In the genomic region with DNA sequence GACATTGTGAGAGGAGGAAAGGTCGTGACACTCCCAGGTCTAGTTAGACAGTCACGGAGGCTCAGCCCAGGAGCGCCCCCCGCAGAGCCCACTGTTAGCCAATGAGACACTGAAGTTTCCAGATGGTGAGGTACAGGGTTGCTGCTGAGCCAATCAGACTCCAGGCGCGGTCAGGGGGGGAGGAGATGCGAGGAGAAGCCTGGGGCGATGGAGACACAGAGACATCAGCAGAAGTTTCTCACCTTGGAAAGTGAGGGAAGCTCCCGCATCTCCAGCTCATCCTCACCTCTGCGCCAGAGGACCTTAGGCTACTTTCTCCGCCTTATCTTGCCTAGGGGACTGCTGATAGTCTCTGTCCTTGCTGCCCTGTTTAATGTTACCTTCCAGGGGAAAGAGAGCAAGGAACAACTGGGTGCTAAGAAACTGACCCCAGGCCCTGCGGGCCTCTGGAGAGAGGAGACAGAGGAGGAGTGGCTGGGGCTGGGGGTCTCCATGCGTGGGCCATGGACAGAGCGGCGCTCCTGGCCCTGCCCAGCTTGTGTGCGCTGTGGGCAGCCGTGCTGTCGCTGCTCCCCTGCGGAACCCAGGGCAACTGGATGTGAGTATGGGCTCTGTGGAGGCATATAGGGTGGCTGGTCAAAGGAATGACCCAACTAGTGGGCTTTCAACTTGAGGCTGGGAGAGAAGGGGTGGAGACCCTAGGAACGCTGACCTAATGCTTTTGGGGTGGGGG, we compare ENCODE assay signal across 8 mouse cellular contexts. TPM values are rescaled to one million over a fixed set of nuclear protein-coding genes. Genes with fewer than 3 reads are reported as not detected.
A peak's percentile ranks its signal among the peaks of the same experiment; 100 is the strongest.
DNase-seq lines count a peak whose midpoint lies in the region; ATAC-seq lines count a peak whose summit lies in the region.

Gene Wnt16 (plus strand): TSS at position 224 of the 733 bp plus-strand sequence.

- peaks cover 52% of the 10 kb centered on the region for H3K27me3 ChIP-seq in heart, embryonic 13.5 days (replicated peaks)
- peaks cover 42% of the 10 kb centered on the region for H3K27me3 ChIP-seq in forebrain, embryonic 15.5 days
- H3K27me3 ChIP-seq in midbrain, embryonic 13.5 days: peaks cover 56% of the 10 kb centered on the region

- peaks cover 23% of the 10 kb centered on the region for H3K4me1 ChIP-seq in heart, embryonic 13.5 days
- H3K4me1 ChIP-seq in forebrain, embryonic 15.5 days: peaks cover 21% of the 10 kb centered on the region
- peaks cover 22% of the 10 kb centered on the region for H3K4me1 ChIP-seq in midbrain, embryonic 13.5 days (replicated peaks)

- no peaks in the 10 kb centered on the region for H3K36me3 ChIP-seq in heart, embryonic 13.5 days
- H3K36me3 ChIP-seq in forebrain, embryonic 15.5 days: no peaks in the 10 kb centered on the region
- no peaks in the 10 kb centered on the region for H3K36me3 ChIP-seq in midbrain, embryonic 13.5 days

- H3K9me3 ChIP-seq in heart, embryonic 13.5 days: no peaks in the 10 kb centered on the region
- no peaks in the 10 kb centered on the region for H3K9me3 ChIP-seq in forebrain, embryonic 15.5 days
- H3K9me3 ChIP-seq in midbrain, embryonic 13.5 days: no peaks in the 10 kb centered on the region

- no peak; the same call in 1 of the 2 replicates for ATAC-seq in heart, embryonic 13.5 days (ENCODE audit: extremely low read depth, insufficient number of reproducible peaks, low FRiP score, low TSS enrichment)
- ATAC-seq in forebrain, embryonic 15.5 days (replicated peaks): peak; percentile 74
- ATAC-seq in midbrain, embryonic 13.5 days: peak; percentile 85
- ATAC-seq in inflammation-experienced regulatory T-cells, adult 6 months: no peak

- H3K27ac ChIP-seq in heart, embryonic 13.5 days (replicated peaks): no peak within 1 kb of the TSS
- H3K27ac ChIP-seq in forebrain, embryonic 15.5 days (replicated peaks): no peak within 1 kb of the TSS
- H3K27ac ChIP-seq in midbrain, embryonic 13.5 days: no peak within 1 kb of the TSS

- H3K9ac ChIP-seq in heart, embryonic 13.5 days: peak within 1 kb of the TSS; percentile 61
- H3K9ac ChIP-seq in forebrain, embryonic 15.5 days (replicated peaks): 0 out of 2 replicates have a peak within 1 kb of the TSS, but pooled peaks have one; percentile 31
- peak within 1 kb of the TSS; percentile 60 for H3K9ac ChIP-seq in midbrain, embryonic 13.5 days (replicated peaks)

- WGBS in heart, embryonic 13.5 days: 2% methylated on average over 20 of the region's 20 CpGs
- 2% methylated on average over 20 of the region's 20 CpGs for WGBS in forebrain, embryonic 15.5 days
- 2% methylated on average over 20 of the region's 20 CpGs for WGBS in midbrain, embryonic 13.5 days

- H3K4me3 ChIP-seq in heart, embryonic 13.5 days: peak within 1 kb of the TSS; percentile 56
- peak within 1 kb of the TSS; percentile 43 for H3K4me3 ChIP-seq in forebrain, embryonic 15.5 days
- peak within 1 kb of the TSS; percentile 47 for H3K4me3 ChIP-seq in midbrain, embryonic 13.5 days (replicated peaks)

- DNase-seq in heart, adult 9 months (ENCODE audit: low spot score in 2 of 2): no peak
- peak; percentile 17 for DNase-seq in adrenal gland, postnatal 25 days
- peak; percentile 8 for DNase-seq in kidney, postnatal 14 days
- no peak for DNase-seq in spleen, postnatal 10 days (ENCODE audit: low spot score in 2 of 2)

- peak within 1 kb of the TSS; percentile 80 for H3K4me2 ChIP-seq in heart, embryonic 13.5 days
- H3K4me2 ChIP-seq in forebrain, embryonic 15.5 days (replicated peaks): peak within 1 kb of the TSS; percentile 76
- H3K4me2 ChIP-seq in midbrain, embryonic 13.5 days (replicated peaks): peak within 1 kb of the TSS; percentile 94

RNA-seq across cellular contexts. Expression of gene Wnt16, which starts in this region (rescaled TPM):
- 3.1 and 3.4 TPM in 2 replicates for polyA plus RNA-seq in heart, embryonic 13.5 days (2015; fragmentation: Nextera tagmentation; extraction: Ambion mirVana)
- total RNA-seq in adrenal gland, postnatal 25 days (2021): not detected in 2 replicates
- polyA plus RNA-seq in forebrain, embryonic 15.5 days (2015; fragmentation: Nextera tagmentation; extraction: Ambion mirVana): 0.36 and 0.42 TPM in 2 replicates
- 0.41 TPM in 1 of 2 replicates, not detected in the other for polyA plus RNA-seq in midbrain, embryonic 13.5 days (2015; fragmentation: Nextera tagmentation; extraction: Ambion mirVana)
- polyA plus RNA-seq in inflammation-experienced regulatory T-cells, adult 6 months (2017; shearing (Covaris generic)): under 1 TPM in 2 of 3 experiments, not detected in 1; 0.36 to 0.47 TPM

Comparison
In these comparisons a context has a peak if more than half of its experiments do, and no peak if none do; other contexts are left out.
1. Peak in DNase-seq in adrenal gland, postnatal 25 days; RNA of the gene not detected or under 1 TPM.
2. Peak in ATAC-seq, H3K4me3 ChIP-seq, H3K9ac ChIP-seq and H3K4me2 ChIP-seq in forebrain, embryonic 15.5 days; RNA of the gene not detected or under 1 TPM.
3. Peak in ATAC-seq, H3K4me3 ChIP-seq, H3K9ac ChIP-seq and H3K4me2 ChIP-seq in midbrain, embryonic 13.5 days; RNA of the gene not detected or under 1 TPM.